Mouse (Mus musculus) CD4-positive, CD25-positive, alpha-beta regulatory T cell, adult 4 months (primary cell): Measurements from ENCODE around the gene Arid5a. TPM values are rescaled to one million over a fixed set of nuclear protein-coding genes. Genes with fewer than 3 reads are reported as not detected.

Experiments used
- ATAC-seq: one replicate; pipeline ENCODE4 v1.8.0; 2017
- polyA plus RNA-seq, 2 experiments: library from polyadenylated mRNA; unstranded; fragments of 100-300 nt; shearing (Covaris generic); gene quantifications; one replicate each; pipeline ENCODE4 v1.2.1; 2017

Arid5a gene
- polyA plus RNA-seq, 2 experiments from 2014 or later: 92.4 to 160 TPM

- ATAC-seq: no peak
Measured at GRCm38 (mm10) chr1:36325900-36326321, 18.4 kb downstream of the Arid5a start.

- no peak for ATAC-seq
Measured at GRCm38 (mm10) chr1:36326815-36327214, 19.3 kb downstream of the Arid5a start.

- ATAC-seq: no peak
Measured at GRCm38 (mm10) chr1:36331743-36332142, 24.2 kb downstream of the Arid5a start.

DNA sequence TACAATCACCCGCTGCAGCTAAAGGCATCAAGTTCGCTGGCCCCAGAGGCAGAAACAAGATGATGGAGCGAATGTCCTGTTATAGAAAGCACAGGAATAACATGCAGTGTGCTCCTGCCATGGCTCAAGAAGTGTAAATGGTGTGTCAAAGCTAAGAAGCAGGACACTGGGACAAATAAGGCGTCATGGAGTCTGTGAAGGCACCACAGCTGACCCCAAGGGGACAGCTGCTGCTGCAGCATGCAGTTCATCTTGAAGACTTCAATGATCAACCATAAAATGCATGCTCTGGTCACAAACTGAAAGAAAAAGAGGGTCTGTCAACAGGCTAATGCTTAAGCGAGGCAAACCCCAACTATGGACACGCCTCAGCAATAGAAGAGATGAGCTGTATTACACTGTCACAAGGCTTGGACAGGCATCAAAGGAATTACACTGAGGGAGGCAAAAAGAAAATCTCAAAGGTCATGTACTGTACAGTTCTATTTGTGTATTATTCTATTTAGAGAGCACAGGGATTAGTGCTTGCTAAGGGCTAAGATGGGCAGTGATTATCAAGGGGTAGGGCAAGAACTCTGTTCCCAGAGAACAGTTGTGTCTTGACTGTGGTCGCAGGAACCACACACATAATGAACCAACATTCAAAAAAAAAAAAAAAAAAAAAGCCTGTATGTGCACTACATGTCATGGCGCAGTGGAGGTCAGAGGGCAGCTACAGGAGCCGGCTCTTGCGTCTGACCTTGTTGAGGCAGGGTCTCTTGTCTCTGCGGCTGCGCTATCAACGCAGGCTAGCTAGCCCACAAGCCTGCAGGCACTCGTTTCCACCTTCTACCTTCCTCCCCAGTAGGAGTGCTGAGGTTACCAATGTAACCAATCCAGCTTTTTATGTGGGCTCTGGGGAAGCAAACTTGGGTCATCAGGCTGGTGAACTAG lies 25.7 kb downstream of the Arid5a start:
- no peak for ATAC-seq

- no peak for ATAC-seq
Measured at GRCm38 (mm10) chr1:36342547-36342946, 35.0 kb downstream of the Arid5a start.

DNA sequence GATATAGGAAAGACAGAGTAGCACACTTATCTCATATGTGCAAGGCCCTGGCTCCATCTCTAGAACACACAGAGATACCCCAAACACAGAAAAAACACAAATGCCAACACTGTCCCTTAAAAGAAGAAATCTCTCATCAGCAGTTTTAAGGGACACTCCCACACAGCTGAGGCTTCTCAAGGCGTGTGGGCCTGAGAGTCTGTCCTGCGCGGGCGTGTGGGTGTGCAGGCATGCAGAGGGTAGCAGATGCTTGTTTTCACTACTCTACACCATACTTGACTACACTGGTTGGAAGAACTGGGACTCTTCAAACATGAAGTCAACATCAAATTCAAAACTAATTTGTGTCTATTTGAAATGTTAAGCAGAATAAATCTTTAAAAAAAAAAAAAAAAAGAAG lies 44.8 kb downstream of the Arid5a start:
- no peak for ATAC-seq

DNA sequence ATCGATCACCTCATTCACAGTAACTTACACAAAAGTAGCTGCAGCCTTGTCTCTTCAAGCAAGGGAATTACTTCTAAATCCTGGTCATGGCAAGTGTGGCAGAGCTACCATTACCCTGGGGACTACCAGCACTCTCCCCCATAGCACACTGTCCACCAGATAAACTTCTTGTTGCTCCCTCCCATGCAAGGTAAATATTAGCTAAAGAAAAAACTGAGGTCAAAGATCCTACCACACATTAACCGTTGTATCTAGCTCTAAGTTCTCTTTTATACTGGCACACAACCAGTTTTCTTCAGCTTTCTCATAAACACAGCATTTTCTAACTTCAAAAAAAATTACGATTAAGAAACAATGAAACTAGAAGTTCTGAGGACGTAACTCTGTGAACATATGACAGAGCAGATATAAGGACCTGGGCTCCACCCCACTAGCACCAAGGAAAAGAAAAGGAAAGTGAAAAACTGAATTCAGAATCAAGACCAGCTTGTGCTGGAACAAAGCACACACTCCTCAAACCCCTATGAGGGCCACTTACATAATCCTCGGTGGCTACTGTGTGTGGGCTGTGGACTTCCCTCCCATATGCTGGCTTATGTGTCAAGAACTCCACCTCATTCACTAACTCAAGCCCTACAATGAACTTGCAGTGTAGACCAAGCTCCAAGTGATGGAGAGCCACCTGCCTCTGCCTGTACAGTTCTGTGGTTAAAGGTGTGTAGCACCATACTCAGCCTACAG lies 49.6 kb downstream of the Arid5a start:
- ATAC-seq: no peak

- ATAC-seq: no peak
Measured at GRCm38 (mm10) chr1:36367698-36368097, 60.2 kb downstream of the Arid5a start.

DNA sequence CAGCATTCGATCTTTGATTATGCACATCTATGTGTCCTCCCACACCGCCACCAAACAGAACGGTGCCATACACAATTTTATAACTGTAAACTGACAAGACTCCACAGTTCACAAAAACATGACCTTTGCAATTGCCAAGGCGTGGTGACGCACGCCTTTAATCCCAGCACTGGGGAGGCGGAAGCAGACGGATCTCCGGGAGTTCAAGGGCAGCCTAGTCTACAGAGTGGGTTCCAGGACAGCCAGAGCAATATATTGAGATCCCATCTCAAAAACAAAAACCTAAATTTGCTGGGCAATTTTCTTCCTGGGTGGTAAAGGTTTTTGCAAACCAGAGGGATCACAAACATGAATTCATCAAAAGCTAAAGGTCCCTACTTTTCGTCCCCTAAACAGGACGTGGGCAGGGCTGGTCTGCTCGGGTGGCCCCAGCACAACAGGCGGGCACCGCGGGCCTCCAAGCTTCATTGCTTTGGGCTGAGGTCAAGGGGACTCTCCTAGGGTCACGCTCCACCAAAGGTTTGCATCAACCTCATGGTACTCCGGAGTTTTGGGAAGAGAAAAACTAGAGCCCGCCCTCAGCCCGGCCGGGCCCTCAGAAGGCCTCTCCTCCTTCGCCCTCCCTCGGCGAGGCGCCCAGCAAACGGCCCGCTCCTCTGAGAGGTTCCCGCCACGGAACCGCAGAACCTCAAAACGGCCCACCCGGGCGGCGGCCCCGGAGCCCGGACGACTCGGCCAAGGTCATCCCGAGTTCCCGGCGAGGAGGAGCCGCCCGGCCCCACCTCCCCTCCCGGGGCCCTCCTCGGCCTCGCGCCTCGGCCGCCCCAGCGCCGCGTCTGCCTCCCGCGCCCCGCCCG lies 60.8 kb downstream of the Arid5a start:
- ATAC-seq: peak; percentile 60

- ATAC-seq: peak; percentile 87
Measured at GRCm38 (mm10) chr1:36368969-36369645, 61.6 kb downstream of the Arid5a start, which contains the start of gene Kansl3. Kansl3 (minus strand) TSS chr1:36369181.

GRCm38 (mm10) chr1:36370918-36371317 lies 63.4 kb downstream of the Arid5a start:
- ATAC-seq: no peak

GRCm38 (mm10) chr1:36371934-36372845 lies 64.7 kb downstream of the Arid5a start, which contains the start of gene Fer1l5:
Fer1l5 (plus strand) TSS chr1:36372291.
- ATAC-seq: no peak

Other genes starting within 250 kb of the Arid5a start
- gene Hs6st1, start 239.3 kb upstream of the Arid5a start, polyA plus RNA-seq: 1 to 10 TPM; 4.3 to 4.7 TPM
- 10 to 100 TPM; 22.7 to 26.5 TPM for gene Uggt1, start 63.0 kb upstream of the Arid5a start, polyA plus RNA-seq
- gene Neurl3, start 33.1 kb upstream of the Arid5a start, polyA plus RNA-seq: 100 to 1,000 TPM in 1 of 2 experiments, 10 to 100 TPM in 1; 62.4 to 137 TPM
- 10 to 100 TPM; 52.6 to 88.0 TPM for gene Kansl3, start 61.4 kb downstream of the Arid5a start, polyA plus RNA-seq
- gene Fer1l5, start 64.6 kb downstream of the Arid5a start, polyA plus RNA-seq: under 1 TPM; 0.48 to 0.67 TPM
- gene Lman2l, start 137.5 kb downstream of the Arid5a start, polyA plus RNA-seq: 10 to 100 TPM; 11.0 to 11.8 TPM
- gene Cnnm4, start 163.9 kb downstream of the Arid5a start, polyA plus RNA-seq: 10 to 100 TPM; 12.3 to 19.6 TPM
- gene Cnnm3, start 204.1 kb downstream of the Arid5a start, polyA plus RNA-seq: 1 to 10 TPM; 7.5 to 7.6 TPM
- gene Ankrd23, start 229.2 kb downstream of the Arid5a start, polyA plus RNA-seq: 100 to 1,000 TPM in 1 of 2 experiments, 10 to 100 TPM in 1; 39.3 to 112 TPM
- 1 to 10 TPM in 1 of 2 experiments, not detected in 1; 2.3 TPM for gene Gm42417, start 231.7 kb downstream of the Arid5a start, polyA plus RNA-seq
- 10 to 100 TPM; 19.4 to 23.9 TPM for gene Ankrd39, start 239.7 kb downstream of the Arid5a start, polyA plus RNA-seq